Mouse (Mus musculus) bone marrow, adult 2 months (tissue): ENCODE measurements around the gene Ppib.

Source experiments
- CTCF ChIP-seq: fragments of 200-500 bp; IDR thresholded peaks from 2 replicates; pipeline ENCODE4 v1.5.1; 2011; ENCODE audit warnings: low read length, control low read depth; ENCODE audit not compliant: control insufficient read depth, insufficient read depth
- POLR2A ChIP-seq: fragments of 200-500 bp; IDR thresholded peaks from 2 replicates; pipeline ENCODE4 v1.6.1; 2011; ENCODE audit warnings: low read depth, mild to moderate bottlenecking, control low read depth, low read length, borderline replicate concordance; ENCODE audit not compliant: control insufficient read depth

DNA sequence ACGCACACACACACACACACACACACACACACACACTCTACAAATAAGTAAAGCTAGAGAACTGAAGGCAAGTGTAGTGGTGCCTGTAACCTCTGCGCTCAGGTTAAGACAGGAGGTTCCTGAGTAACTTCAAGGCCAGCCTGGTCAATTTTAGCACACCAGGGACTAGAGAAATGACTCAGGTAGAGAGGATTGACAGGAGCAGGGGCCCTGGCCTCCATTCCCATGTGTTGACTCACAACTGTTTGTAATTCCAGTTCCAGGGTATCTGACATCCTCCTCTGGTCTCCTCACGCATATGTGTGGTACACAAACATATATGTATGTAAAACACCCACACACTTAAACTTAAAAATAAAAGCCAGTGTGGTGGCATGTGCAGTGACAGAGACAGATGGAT is 3.4 kb downstream of the Ppib start:
- TF ChIP-seq CTCF: no peak
- no peak for TF ChIP-seq POLR2A
